27 mouse cellular contexts compared by ENCODE assay signal in the genomic region with DNA sequence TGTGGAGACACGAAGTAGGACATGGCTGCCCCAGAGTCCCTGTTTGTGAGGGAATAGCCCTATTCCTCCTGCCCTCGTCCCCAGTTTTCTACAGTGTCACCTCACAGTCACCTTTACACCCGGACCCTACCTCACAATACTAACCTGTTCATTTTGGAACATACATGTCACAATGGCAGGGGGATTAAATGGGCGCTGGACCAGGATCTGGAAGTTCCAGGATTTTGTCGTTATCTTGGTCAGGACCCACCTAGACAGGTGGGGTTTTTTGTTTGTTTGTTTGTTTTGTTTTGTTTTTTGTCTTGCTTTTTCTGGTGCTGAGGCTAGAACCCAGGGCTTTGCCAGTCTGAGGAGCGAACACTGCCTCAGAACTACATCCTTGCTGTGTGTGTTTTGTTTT. TPM values are rescaled to one million over a fixed set of nuclear protein-coding genes. Genes with fewer than 3 reads are reported as not detected.
"Had no signal": no experiment of that assay in that cellular context is flagged by ENCODE, and none has a peak within 500 bp of the region (broad histone marks: within the 10 kb centered on the region; RNA-seq: fewer than 3 reads in every experiment).

A gene (minus strand): TSS at position 101 of the 400 bp plus-strand sequence.

- DNase-seq: kidney, adult 11 months; kidney, adult 8-10 months; kidney, postnatal 10 days; kidney, postnatal 36 days; left cerebral cortex, postnatal 4 days; lung, adult 2 months; lung, postnatal 14 days; lung, postnatal 4 days; midbrain, embryonic 14.5 days; right cerebral cortex, adult 18-20 months; right cerebral cortex, postnatal 14 days; right cerebral cortex, postnatal 4 days; thymus, adult 18-20 months; thymus, postnatal 36 days had no signal

- H3K4me3 ChIP-seq: intestine, embryonic 15.5 days; kidney, embryonic 15.5 days had no signal

- ATAC-seq: intestine, embryonic 15.5 days had no signal

- H3K9me3 ChIP-seq: intestine, embryonic 15.5 days; kidney, embryonic 15.5 days had no signal

- H3K27me3 ChIP-seq: intestine, embryonic 15.5 days; kidney, embryonic 15.5 days had no signal

- H3K4me2 ChIP-seq: intestine, embryonic 15.5 days; kidney, embryonic 15.5 days; midbrain, embryonic 11.5 days had no signal

- H3K27ac ChIP-seq: intestine, embryonic 15.5 days; kidney, embryonic 15.5 days; liver, embryonic 14.5 days; stomach, postnatal 0 days had no signal

- H3K9ac ChIP-seq: intestine, embryonic 15.5 days; kidney, embryonic 15.5 days; liver, embryonic 14.5 days had no signal

RNA-seq across cellular contexts. Expression of the gene that starts here (rescaled TPM):
- total RNA-seq: left cerebral cortex, postnatal 14 days; megakaryocyte progenitor cell, adult 5-6 weeks; megakaryocyte-erythroid progenitor cell, adult 5-6 weeks; midbrain, postnatal 0 days had no signal
- polyA plus RNA-seq: intestine, embryonic 15.5 days; liver, embryonic 14.5 days; lung, embryonic 16.5 days; midbrain, embryonic 11.5 days; midbrain, postnatal 0 days; neural tube, embryonic 11.5 days; stomach, embryonic 14.5 days; stomach, postnatal 0 days; urinary bladder, adult 2 months had no signal
